Mouse (Mus musculus) heart, embryonic 10.5 days (tissue): ENCODE results near the gene Clcnka. TPM values are rescaled to one million over a fixed set of nuclear protein-coding genes. Genes with fewer than 3 reads are reported as not detected.

ENCODE experiments used
- DNase-seq: peaks from one replicate; pipeline ENCODE4 v3.0.0-alpha.2; 2017; ENCODE audit warnings: low spot score
- H3K27ac ChIP-seq: fragments of 300-500 bp; sonication (generic); 2 replicates; pipeline ENCODE4 v1.5.1; 2016; ENCODE audit warnings: mild to moderate bottlenecking
- H3K27me3 ChIP-seq: fragments of 300-500 bp; sonication (generic); 2 replicates; pipeline ENCODE4 v1.6.1; 2016; ENCODE audit warnings: mild to moderate bottlenecking; ENCODE audit not compliant: poor library complexity, insufficient read depth, severe bottlenecking
- H3K36me3 ChIP-seq: fragments of 300-500 bp; sonication (generic); 2 replicates; pipeline ENCODE4 v1.6.1; 2016; ENCODE audit warnings: mild to moderate bottlenecking, moderate library complexity
- H3K4me1 ChIP-seq: fragments of 300-500 bp; sonication (generic); 2 replicates; pipeline ENCODE4 v1.6.1; 2016; ENCODE audit warnings: mild to moderate bottlenecking
- H3K4me3 ChIP-seq: fragments of 300-500 bp; sonication (generic); 2 replicates; pipeline ENCODE4 v1.5.1; 2016; ENCODE audit warnings: mild to moderate bottlenecking, moderate library complexity
- H3K9me3 ChIP-seq: fragments of 300-500 bp; sonication (generic); 2 replicates; pipeline ENCODE4 v1.6.1; 2016; ENCODE audit warnings: mild to moderate bottlenecking, moderate library complexity
- WGBS: fragments of 180-500 bp; shearing (Covaris S2); methylation state at CpG from one replicate; pipeline ENCODE4 v1.1.7; 2016; 5-methylcytosine and 5-hydroxymethylcytosine counted together
- microRNA-seq: library from miRNA; unstranded; fragments of <30 nt; microRNA quantifications from one replicate; pipeline ENCODE4, GENCODE M21; 2017
- polyA plus RNA-seq: library from polyadenylated mRNA; unstranded; fragments of >200 nt; fragmentation: Nextera tagmentation; extraction: Ambion mirVana; gene quantifications from 2 replicates; pipeline ENCODE4 v1.2.1, GENCODE M21; 2016

The Clcnka gene
- polyA plus RNA-seq, 1 experiment from 2014 or later = 0.44 TPM

GRCm38 (mm10) chr4:141334695-141335094 is 63.8 kb downstream of the Clcnka start:
- Histone ChIP-seq H3K4me1 (peaks cover 61% of the 10 kb centered on the region), H3K27ac (peak overlapping the region; percentile 84)

More at GRCm38 (mm10) chr4:141334695-141335094, 63.8 kb downstream of the Clcnka start:
- DNase-seq = no peak
- H3K9me3 ChIP-seq = no peaks in the 10 kb centered on the region
- no peaks in the 10 kb centered on the region for H3K36me3 ChIP-seq
- no peak overlapping the region for H3K4me3 ChIP-seq
- H3K27me3 ChIP-seq = peaks cover 5% of the 10 kb centered on the region
- WGBS = 64% methylated on average over 5 of the region's 5 CpGs

Small RNAs within 50 kb of the gene (microRNA-seq; reads per million reads assigned to microRNA genes)
- gene Gm25690 = not detected

Other genes starting within 250 kb of the Clcnka start
- gene Rsg1, start 184.8 kb downstream of the Clcnka start, polyA plus RNA-seq = 2.6 and 4.0 TPM in 2 replicates
- 1.2 and 3.7 TPM in 2 replicates for gene Arhgef19, start 159.2 kb downstream of the Clcnka start, polyA plus RNA-seq
- 5.2 and 6.3 TPM in 2 replicates for gene Epha2, start 97.5 kb downstream of the Clcnka start, polyA plus RNA-seq
- 0.62 and 1.2 TPM in 2 replicates for gene Fam131c, start 30.5 kb downstream of the Clcnka start, polyA plus RNA-seq
- 0.93 and 1.3 TPM in 2 replicates for gene Clcnkb, start 17.3 kb upstream of the Clcnka start, polyA plus RNA-seq
- gene Hspb7, start 22.1 kb upstream of the Clcnka start, polyA plus RNA-seq = 61.5 and 132 TPM in 2 replicates
- gene Srarp, start 37.4 kb upstream of the Clcnka start, polyA plus RNA-seq = not detected in 2 replicates
- gene Zbtb17, start 45.9 kb upstream of the Clcnka start, polyA plus RNA-seq = 31.5 and 33.7 TPM in 2 replicates
- gene Spen, start 139.9 kb upstream of the Clcnka start, polyA plus RNA-seq = 6.0 and 8.4 TPM in 2 replicates
- 61.9 and 62.7 TPM in 2 replicates for gene Fblim1, start 207.4 kb upstream of the Clcnka start, polyA plus RNA-seq
- 0.96 and 2.4 TPM in 2 replicates for gene Tmem82, start 219.9 kb upstream of the Clcnka start, polyA plus RNA-seq
- 0.20 and 0.34 TPM in 2 replicates for gene Slc25a34, start 225.1 kb upstream of the Clcnka start, polyA plus RNA-seq